Mouse (Mus musculus): ENCODE results near the gene Tsfm.
"Not testable (repeated sequence)": the region's sequence is repeated elsewhere in the genome, so short reads cannot be mapped to it uniquely, and the experiment has no call there.

GRCm38 (mm10) chr10:127072270-127072669 lies 41.6 kb upstream of the Tsfm start:
- TF ChIP-seq POLR2A (IDR thresholded peaks at IDR 0.05; ENCODE audit: low read depth, low read length); EP300 (IDR thresholded peaks at IDR 0.05; ENCODE audit: low read length); ZNF384 (IDR thresholded peaks at IDR 0.05; ENCODE audit: low read depth, low read length); USF1 (IDR thresholded peaks at IDR 0.05; ENCODE audit: low read depth, low read length); SIN3A (IDR thresholded peaks at IDR 0.05; ENCODE audit: low read length); MAX (IDR thresholded peaks at IDR 0.05; ENCODE audit: low read length); RCOR1 (conservative IDR thresholded peaks at IDR 0.05; ENCODE audit: low read depth, low read length): not testable (repeated sequence)
- peak in 1 of 2 experiments; percentile 7; a peak in 1 of 4 replicates for TF ChIP-seq CTCF (conservative IDR thresholded peaks at IDR 0.05 in 1 of 2, IDR thresholded peaks at IDR 0.05 in 1 of 2; ENCODE audit: low read depth in 2 of 2, low read length in 2 of 2)

All from CH12.LX (cell line).